Mouse (Mus musculus): ENCODE data around the gene Dzip1. TPM values are rescaled to one million over a fixed set of nuclear protein-coding genes. Genes with fewer than 3 reads are reported as not detected.
A peak's percentile ranks its signal among the peaks of the same experiment; 100 is the strongest.

Dzip1 gene
- polyA plus RNA-seq, 1 experiment from 2014 or later, result 28.5 TPM

GRCm38 (mm10) chr14:118922667-118923184 is 2.5 kb downstream of the Dzip1 start:
- Histone ChIP-seq H3K9ac (peak overlapping the region; percentile 42), H3K27me3 (ENCODE audit: insufficient read depth, low read length) (peaks cover 15% of the 10 kb centered on the region; the same call in 1 of the 2 replicates), H3K9me3 (ENCODE audit: low read depth, low read length) (no peaks in the 10 kb centered on the region), H3K4me2 (peak overlapping the region; percentile 70), H3K27ac (ENCODE audit: low read depth) (no peak overlapping the region), H3K36me3 (ENCODE audit: insufficient read depth) (peaks cover 15% of the 10 kb centered on the region), H3K4me1 (ENCODE audit: insufficient read depth) (peaks cover 24% of the 10 kb centered on the region), H3K4me3 (ENCODE audit: low read depth, low read length) (peak overlapping the region; percentile 62)
- ATAC-seq (ENCODE audit: insufficient read depth), result peak; percentile 43
- WGBS, result 2% methylated on average over 46 of the region's 47 CpGs
- peak; percentile 69 for DNase-seq
- no peak for TF ChIP-seq CTCF (IDR thresholded peaks at IDR 0.05; ENCODE audit: low read depth)

- 21% methylated on average over 22 of the region's 22 CpGs for WGBS
- Histone ChIP-seq H3K9ac (peak overlapping the region; percentile 42), H3K36me3 (ENCODE audit: insufficient read depth) (peaks cover 19% of the 10 kb centered on the region), H3K4me1 (ENCODE audit: insufficient read depth) (peaks cover 24% of the 10 kb centered on the region), H3K4me2 (peak overlapping the region; percentile 70), H3K27me3 (ENCODE audit: insufficient read depth, low read length) (peaks cover 15% of the 10 kb centered on the region; the same call in 1 of the 2 replicates), H3K27ac (ENCODE audit: low read depth) (no peak overlapping the region), H3K9me3 (ENCODE audit: low read depth, low read length) (no peaks in the 10 kb centered on the region), H3K4me3 (ENCODE audit: low read depth, low read length) (peak overlapping the region; percentile 62)
- ATAC-seq (ENCODE audit: insufficient read depth), result no peak
- DNase-seq, result no peak
- TF ChIP-seq CTCF (IDR thresholded peaks at IDR 0.05; ENCODE audit: low read depth), result no peak
Measured at GRCm38 (mm10) chr14:118922251-118922650, 3.0 kb downstream of the Dzip1 start.

- DNase-seq (no peak), ATAC-seq (ENCODE audit: insufficient read depth) (no peak)
- Histone ChIP-seq H3K27ac (ENCODE audit: low read depth) (no peak overlapping the region), H3K27me3 (ENCODE audit: insufficient read depth, low read length) (peaks cover 15% of the 10 kb centered on the region; the same call in 1 of the 2 replicates), H3K4me2 (no peak overlapping the region; the same call in 1 of the 2 replicates), H3K9ac (no peak overlapping the region), H3K36me3 (ENCODE audit: insufficient read depth) (peaks cover 29% of the 10 kb centered on the region), H3K9me3 (ENCODE audit: low read depth, low read length) (no peaks in the 10 kb centered on the region), H3K4me3 (ENCODE audit: low read depth, low read length) (no peak overlapping the region), H3K4me1 (ENCODE audit: insufficient read depth) (peaks cover 24% of the 10 kb centered on the region)
- WGBS, result 46% methylated on average over 7 of the region's 7 CpGs
- 0 out of 2 replicates have a peak, but pooled peaks have one; percentile 3 for TF ChIP-seq CTCF (IDR thresholded peaks at IDR 0.05; ENCODE audit: low read depth)
Measured at GRCm38 (mm10) chr14:118920654-118921053, 4.6 kb downstream of the Dzip1 start.

- Histone ChIP-seq H3K27me3 (ENCODE audit: insufficient read depth, low read length) (peaks cover 15% of the 10 kb centered on the region; the same call in 1 of the 2 replicates), H3K36me3 (ENCODE audit: insufficient read depth) (peaks cover 39% of the 10 kb centered on the region), H3K27ac (ENCODE audit: low read depth) (no peak overlapping the region), H3K4me1 (ENCODE audit: insufficient read depth) (peaks cover 24% of the 10 kb centered on the region), H3K4me2 (no peak overlapping the region), H3K9me3 (ENCODE audit: low read depth, low read length) (no peaks in the 10 kb centered on the region), H3K4me3 (ENCODE audit: low read depth, low read length) (no peak overlapping the region), H3K9ac (no peak overlapping the region)
- DNase-seq (peak; percentile 71), ATAC-seq (ENCODE audit: insufficient read depth) (no peak)
- WGBS, result 64% methylated on average over 8 of the region's 8 CpGs
- peak; percentile 65 for TF ChIP-seq CTCF (IDR thresholded peaks at IDR 0.05; ENCODE audit: low read depth)
Measured at GRCm38 (mm10) chr14:118919025-118919424, 6.2 kb downstream of the Dzip1 start.

- H3K4me2 ChIP-seq, result no peak overlapping the region
- WGBS, result 72% methylated on average over 5 of the region's 5 CpGs
- H3K27me3 ChIP-seq (ENCODE audit: insufficient read depth, low read length), result no peaks in the 10 kb centered on the region
- no peak overlapping the region for H3K9ac ChIP-seq
- H3K27ac ChIP-seq (ENCODE audit: low read depth), result no peak overlapping the region
- peaks cover 47% of the 10 kb centered on the region for H3K36me3 ChIP-seq (ENCODE audit: insufficient read depth)
- DNase-seq, result no peak
- H3K9me3 ChIP-seq (ENCODE audit: low read depth, low read length), result no peaks in the 10 kb centered on the region
- 0 out of 2 replicates have a peak, but pooled peaks cover 3% of the 10 kb centered on the region for H3K4me1 ChIP-seq (ENCODE audit: insufficient read depth)
- no peak for TF ChIP-seq CTCF (IDR thresholded peaks at IDR 0.05; ENCODE audit: low read depth)
- ATAC-seq (ENCODE audit: insufficient read depth), result no peak
- H3K4me3 ChIP-seq (ENCODE audit: low read depth, low read length), result no peak overlapping the region
Measured at GRCm38 (mm10) chr14:118913651-118914050, 11.6 kb downstream of the Dzip1 start.

- Histone ChIP-seq H3K9ac (no peak overlapping the region), H3K4me2 (no peak overlapping the region), H3K9me3 (ENCODE audit: low read depth, low read length) (no peaks in the 10 kb centered on the region), H3K36me3 (ENCODE audit: insufficient read depth) (peaks cover 52% of the 10 kb centered on the region), H3K27me3 (ENCODE audit: insufficient read depth, low read length) (no peaks in the 10 kb centered on the region), H3K4me3 (ENCODE audit: low read depth, low read length) (no peak overlapping the region), H3K27ac (ENCODE audit: low read depth) (no peak overlapping the region), H3K4me1 (ENCODE audit: insufficient read depth) (0 out of 2 replicates have a peak, but pooled peaks cover 3% of the 10 kb centered on the region)
- DNase-seq (no peak), ATAC-seq (ENCODE audit: insufficient read depth) (no peak)
- WGBS, result 83% methylated on average over 6 of the region's 6 CpGs
- no peak for TF ChIP-seq CTCF (IDR thresholded peaks at IDR 0.05; ENCODE audit: low read depth)
Measured at GRCm38 (mm10) chr14:118911521-118911920, 13.7 kb downstream of the Dzip1 start.

GRCm38 (mm10) chr14:118910332-118911222 is 14.7 kb downstream of the Dzip1 start:
- WGBS, result 39% methylated on average over 29 of the region's 29 CpGs

More at GRCm38 (mm10) chr14:118910332-118911222, 14.7 kb downstream of the Dzip1 start:
- Histone ChIP-seq H3K4me3 (ENCODE audit: low read depth, low read length) (no peak overlapping the region), H3K9me3 (ENCODE audit: low read depth, low read length) (no peaks in the 10 kb centered on the region), H3K27me3 (ENCODE audit: insufficient read depth, low read length) (no peaks in the 10 kb centered on the region), H3K4me1 (ENCODE audit: insufficient read depth) (0 out of 2 replicates have a peak, but pooled peaks cover 3% of the 10 kb centered on the region), H3K4me2 (peak overlapping the region; percentile 32; the same call in 1 of the 2 replicates), H3K9ac (no peak overlapping the region), H3K36me3 (ENCODE audit: insufficient read depth) (peaks cover 55% of the 10 kb centered on the region), H3K27ac (ENCODE audit: low read depth) (0 out of 2 replicates have a peak overlapping the region, but pooled peaks have one; percentile 0)
- peak; percentile 79; the same call in 1 of the 2 replicates for ATAC-seq (ENCODE audit: insufficient read depth)
- TF ChIP-seq CTCF (IDR thresholded peaks at IDR 0.05; ENCODE audit: low read depth), result peak; percentile 82
- DNase-seq, result peak; percentile 92
